Mouse (Mus musculus) hindbrain, postnatal 0 days (tissue): Measurements from ENCODE around the gene Ascc2. TPM values are rescaled to one million over a fixed set of nuclear protein-coding genes. Genes with fewer than 3 reads are reported as not detected.

Experiments
- ATAC-seq: fragments of 200-750 bp; cut with Nextera tagmentation; 2 replicates; pipeline ENCODE4 v1.8.0; 2017; ENCODE audit warnings: mild to moderate bottlenecking, moderate TSS enrichment, moderate library complexity
- DNase-seq: peaks from one replicate; pipeline ENCODE4 v3.0.0-alpha.2; 2015; ENCODE audit warnings: low spot score
- H3K27ac ChIP-seq: fragments of 300-500 bp; sonication (generic); 2 replicates; pipeline ENCODE4 v1.5.1; 2014; ENCODE audit warnings: mild to moderate bottlenecking
- H3K27me3 ChIP-seq: fragments of 300-500 bp; sonication (generic); 2 replicates; pipeline ENCODE4 v1.6.1; 2014; ENCODE audit warnings: low read length, mixed read lengths; ENCODE audit not compliant: insufficient read depth
- H3K36me3 ChIP-seq: fragments of 300-500 bp; sonication (generic); 2 replicates; pipeline ENCODE4 v1.6.1; 2014; ENCODE audit warnings: low read length, mixed read lengths; ENCODE audit not compliant: insufficient read depth
- H3K4me1 ChIP-seq: fragments of 300-500 bp; sonication (generic); 2 replicates; pipeline ENCODE4 v1.6.1; 2014; ENCODE audit warnings: antibody characterized with exemption, low read length, mixed read lengths; ENCODE audit not compliant: insufficient read depth
- H3K4me2 ChIP-seq: fragments of 300-500 bp; sonication (generic); 2 replicates; pipeline ENCODE4 v1.6.1; 2014; ENCODE audit warnings: low read depth, mild to moderate bottlenecking, low read length, moderate library complexity, mixed read lengths
- H3K4me3 ChIP-seq: fragments of 300-500 bp; sonication (generic); 2 replicates; pipeline ENCODE4 v1.5.1; 2014; ENCODE audit warnings: low read length
- H3K9ac ChIP-seq: fragments of 300-500 bp; sonication (generic); replicated peaks from 2 replicates; pipeline ENCODE4 v1.6.1; 2014; ENCODE audit warnings: mild to moderate bottlenecking, low read length, moderate library complexity, mixed read lengths
- H3K9me3 ChIP-seq: fragments of 300-500 bp; sonication (generic); 2 replicates; pipeline ENCODE4 v1.6.1; 2016; ENCODE audit warnings: low read length, mixed read lengths
- CTCF ChIP-seq: IDR thresholded peaks from 2 replicates; pipeline ENCODE4 v1.5.1; 2016; ENCODE audit warnings: antibody characterized with exemption, control low read depth, low read depth
- WGBS: fragments of 180-500 bp; shearing (Covaris S2); extraction: QIAGEN DNeasy Blood & Tissue Kit; methylation state at CpG from one replicate; pipeline ENCODE4 v1.1.7; 2014; 5-methylcytosine and 5-hydroxymethylcytosine counted together
- polyA plus RNA-seq: library from polyadenylated mRNA; unstranded; fragments of >200 nt; fragmentation: Nextera tagmentation; extraction: Ambion mirVana; gene quantifications from 2 replicates; pipeline ENCODE4 v1.2.1, GENCODE M21; 2015
- total RNA-seq: library from RNA; depleted of rRNA; stranded (reverse); fragments of >200 nt; gene quantifications from 2 replicates; pipeline ENCODE4 v1.2.3, GENCODE M21; 2014

Gene Ascc2
- total and polyA plus RNA-seq, 2 experiments from 2014 or later: 13.8 to 15.5 TPM

DNA sequence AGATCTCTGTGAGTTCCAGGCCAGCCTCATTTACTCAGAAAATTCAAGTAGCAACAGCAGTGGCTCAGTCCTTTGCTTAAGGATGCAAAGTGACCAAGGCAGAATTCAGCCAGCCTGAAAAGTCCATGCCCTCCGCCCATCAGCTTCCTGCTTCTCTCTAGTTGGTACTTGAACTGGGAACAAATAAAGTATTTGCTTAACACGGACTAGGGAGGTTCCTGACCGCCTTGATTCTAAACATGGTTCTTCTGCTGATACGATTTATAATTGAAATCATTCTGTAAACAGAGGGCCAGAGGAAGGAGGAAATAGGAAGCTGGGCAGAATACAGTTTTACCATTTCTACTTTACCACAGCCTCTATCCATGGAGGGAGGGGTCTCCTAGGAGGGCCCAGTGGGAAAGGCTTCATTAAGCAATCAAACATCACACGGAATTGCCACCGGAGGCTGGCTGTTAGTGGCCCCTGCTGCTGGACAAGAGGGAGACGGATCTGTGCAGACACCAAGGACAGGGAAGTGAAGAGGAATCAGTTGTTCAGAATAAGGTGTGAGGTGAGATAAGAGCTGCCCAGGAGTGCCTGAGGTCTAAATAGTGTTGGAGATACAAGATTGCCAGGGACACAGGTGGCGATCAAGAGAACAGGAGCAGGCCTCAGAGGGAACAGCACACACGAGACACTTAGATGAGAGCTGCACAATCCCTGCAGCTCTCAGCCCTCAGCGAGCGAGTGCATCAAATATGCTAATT is 51.3 kb downstream of the Ascc2 start:
- ATAC-seq: no peak
- H3K36me3 ChIP-seq: no peaks in the 10 kb centered on the region

DNA sequence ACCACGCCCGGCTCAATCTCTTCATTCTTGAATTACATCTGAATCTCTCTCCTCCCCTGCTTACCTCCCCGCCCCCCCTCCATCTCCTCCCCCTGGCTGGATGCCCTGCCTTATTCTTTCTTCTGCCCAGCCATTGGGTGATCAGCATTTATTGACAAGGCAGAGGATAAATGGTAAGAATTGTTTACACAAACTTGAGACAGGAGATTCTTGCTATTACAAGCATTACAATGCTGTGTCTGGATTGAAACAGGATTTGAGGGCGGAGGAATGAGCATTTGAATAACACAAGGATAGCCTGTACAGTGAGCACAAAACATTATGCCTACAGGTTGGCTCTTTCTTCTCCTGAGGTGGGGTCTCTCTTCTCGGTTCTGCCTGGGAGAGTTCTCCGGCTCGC is 52.8 kb downstream of the Ascc2 start:
- 80% methylated on average over 7 of the region's 7 CpGs for WGBS

More for the DNA sequence above, 51.3 kb downstream of the Ascc2 start:
- Histone ChIP-seq H3K4me3 (no peak overlapping the region), H3K27me3 (no peaks in the 10 kb centered on the region), H3K9me3 (no peaks in the 10 kb centered on the region), H3K4me1 (no peaks in the 10 kb centered on the region; the same call in 1 of the 2 replicates), H3K27ac (no peak overlapping the region), H3K4me2 (no peak overlapping the region), H3K9ac (no peak overlapping the region)
- TF ChIP-seq CTCF: no peak
- no peak for DNase-seq
- 64% methylated on average over 11 of the region's 11 CpGs for WGBS

DNA sequence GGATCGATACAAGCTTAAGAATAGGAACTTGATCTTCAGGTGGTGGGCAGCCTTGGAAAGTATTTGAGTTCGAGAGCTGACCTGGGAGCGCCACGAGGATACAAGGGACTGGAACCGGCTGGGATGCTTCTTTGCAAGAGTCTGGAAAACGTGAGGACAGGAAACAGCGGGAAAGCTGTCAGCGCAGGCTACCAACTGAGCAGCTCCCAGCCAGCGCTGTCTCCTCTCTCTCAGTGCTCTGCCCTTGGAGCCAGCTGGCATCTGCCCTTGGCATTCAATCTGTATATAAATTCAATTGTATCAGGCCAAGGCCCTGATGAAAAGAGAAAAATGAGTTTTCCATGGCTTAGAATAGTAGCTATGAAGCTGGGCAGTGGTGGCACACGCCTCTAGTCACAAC is 53.7 kb downstream of the Ascc2 start:
- no peaks in the 10 kb centered on the region for H3K9me3 ChIP-seq
- no peak overlapping the region for H3K9ac ChIP-seq
- H3K4me1 ChIP-seq: no peaks in the 10 kb centered on the region; the same call in 1 of the 2 replicates
- no peaks in the 10 kb centered on the region for H3K27me3 ChIP-seq
- no peak overlapping the region for H3K4me2 ChIP-seq
- no peak for TF ChIP-seq CTCF
- H3K4me3 ChIP-seq: no peak overlapping the region
- H3K27ac ChIP-seq: no peak overlapping the region
- H3K36me3 ChIP-seq: no peaks in the 10 kb centered on the region
- 49% methylated on average over 10 of the region's 10 CpGs for WGBS
- DNase-seq (peak; percentile 45), ATAC-seq (no peak)

More for the DNA sequence above, 52.8 kb downstream of the Ascc2 start:
- no peaks in the 10 kb centered on the region for H3K27me3 ChIP-seq
- no peak overlapping the region for H3K4me2 ChIP-seq
- no peaks in the 10 kb centered on the region for H3K9me3 ChIP-seq
- no peaks in the 10 kb centered on the region; the same call in 1 of the 2 replicates for H3K4me1 ChIP-seq
- no peak overlapping the region for H3K9ac ChIP-seq
- no peak for TF ChIP-seq CTCF
- no peak overlapping the region for H3K27ac ChIP-seq
- no peaks in the 10 kb centered on the region for H3K36me3 ChIP-seq
- no peak for ATAC-seq
- DNase-seq: no peak
- H3K4me3 ChIP-seq: no peak overlapping the region

DNA sequence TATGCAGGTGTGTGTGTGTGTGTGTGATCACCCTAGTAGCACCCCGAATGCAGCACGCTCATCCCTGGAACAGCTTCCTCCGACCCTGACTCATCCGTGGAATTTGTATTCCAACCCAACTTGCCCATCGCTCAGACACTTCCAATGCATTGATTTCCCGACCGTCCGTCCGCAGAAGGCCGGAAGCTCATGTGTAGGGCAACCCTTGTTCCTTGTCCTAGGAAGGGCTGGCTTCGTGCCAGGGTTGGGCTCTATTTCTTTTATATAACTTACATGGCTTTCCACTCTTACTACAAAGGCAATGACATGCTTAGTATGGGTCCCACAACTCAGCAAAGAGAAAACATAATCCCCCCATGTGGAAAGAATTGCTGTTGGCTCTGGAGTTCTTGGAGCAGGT is 54.6 kb downstream of the Ascc2 start:
- Histone ChIP-seq H3K27me3 (no peaks in the 10 kb centered on the region), H3K36me3 (no peaks in the 10 kb centered on the region), H3K9me3 (no peaks in the 10 kb centered on the region), H3K4me2 (no peak overlapping the region), H3K4me1 (no peaks in the 10 kb centered on the region; the same call in 1 of the 2 replicates), H3K27ac (no peak overlapping the region), H3K4me3 (no peak overlapping the region), H3K9ac (no peak overlapping the region)
- TF ChIP-seq CTCF: no peak
- WGBS: 63% methylated on average over 11 of the region's 11 CpGs
- ATAC-seq (no peak), DNase-seq (peak; percentile 32)

DNA sequence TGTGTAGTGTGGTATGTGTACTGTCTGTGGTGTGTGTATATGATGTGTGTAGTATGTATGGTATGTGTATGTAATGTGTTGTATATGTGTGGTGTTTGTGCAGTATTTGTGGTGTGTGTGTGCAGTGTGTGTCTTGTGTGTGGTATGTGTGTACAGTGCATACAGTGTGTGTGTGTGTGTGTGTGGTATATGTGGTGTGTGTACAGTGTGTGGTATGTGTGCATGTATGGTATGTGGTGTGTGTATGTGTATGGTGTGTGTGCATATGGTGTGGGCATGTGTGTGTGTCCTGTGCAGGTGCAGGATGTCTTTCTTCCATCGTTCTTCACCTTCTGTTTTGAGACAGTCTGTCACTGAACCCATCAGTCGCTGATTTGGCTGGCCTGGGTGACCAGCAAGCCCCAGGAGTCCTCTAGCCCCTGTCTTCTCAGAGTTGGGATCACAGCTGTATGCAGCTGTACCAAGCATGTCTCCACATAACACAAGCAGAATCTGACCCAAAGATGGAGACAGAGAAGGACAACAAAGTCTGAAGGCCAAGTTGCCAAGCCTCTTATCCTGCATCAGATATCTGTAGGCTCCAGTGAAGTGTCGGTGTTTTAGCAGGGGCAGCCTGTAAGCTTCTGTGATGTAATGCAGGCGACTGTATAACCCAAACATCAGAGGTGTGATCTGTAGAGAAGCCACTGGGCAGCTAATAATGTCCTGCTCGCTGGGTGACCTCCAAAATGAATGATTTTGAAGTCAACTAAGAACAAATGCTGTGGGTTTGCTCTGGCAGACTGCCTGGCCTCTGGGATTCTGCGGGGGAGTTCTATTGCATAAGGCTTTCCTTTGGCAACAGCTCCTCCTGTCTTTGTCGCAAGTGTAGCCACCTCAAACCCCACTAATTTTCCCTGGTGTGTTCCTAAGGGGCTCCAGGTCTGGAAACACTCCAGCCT is 59.8 kb downstream of the Ascc2 start:
- no peak for ATAC-seq

DNA sequence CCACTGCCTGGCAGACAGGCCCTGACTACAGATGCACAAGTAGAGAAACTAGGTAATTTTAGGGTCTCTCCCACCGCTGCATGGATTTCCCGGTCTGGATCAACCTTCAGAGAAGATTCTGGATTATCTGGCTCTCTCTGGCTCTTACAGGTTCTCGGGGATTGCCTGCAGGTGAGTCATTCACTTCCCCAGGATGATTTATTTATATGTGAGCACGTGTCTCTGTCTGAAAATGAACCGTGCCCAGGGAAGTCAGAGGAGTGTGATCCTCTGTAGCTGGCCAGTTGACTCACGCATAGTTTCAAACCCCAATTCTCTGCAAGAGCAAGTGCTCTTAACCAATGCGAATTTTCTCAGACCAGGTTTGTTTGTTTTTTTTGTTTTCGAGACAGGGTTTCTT is 63.2 kb downstream of the Ascc2 start:
- H3K27ac ChIP-seq: no peak overlapping the region
- WGBS: 88% methylated on average over 8 of the region's 8 CpGs
- H3K36me3 ChIP-seq: peaks cover 9% of the 10 kb centered on the region; the same call in 1 of the 2 replicates
- TF ChIP-seq CTCF: no peak
- no peak for DNase-seq
- no peak for ATAC-seq
- H3K4me3 ChIP-seq: no peak overlapping the region
- peaks cover 11% of the 10 kb centered on the region for H3K4me1 ChIP-seq
- H3K9me3 ChIP-seq: no peaks in the 10 kb centered on the region
- H3K27me3 ChIP-seq: no peaks in the 10 kb centered on the region
- H3K4me2 ChIP-seq: no peak overlapping the region
- no peak overlapping the region for H3K9ac ChIP-seq

More for the DNA sequence above, 59.8 kb downstream of the Ascc2 start:
- H3K27me3 ChIP-seq: no peaks in the 10 kb centered on the region
- H3K9ac ChIP-seq: no peak overlapping the region
- H3K36me3 ChIP-seq: peaks cover 9% of the 10 kb centered on the region; the same call in 1 of the 2 replicates
- 52% methylated on average over 7 of the region's 7 CpGs for WGBS
- H3K4me2 ChIP-seq: no peak overlapping the region
- no peaks in the 10 kb centered on the region for H3K9me3 ChIP-seq
- DNase-seq: peak; percentile 59
- no peak overlapping the region for H3K27ac ChIP-seq
- peak; percentile 45 for TF ChIP-seq CTCF
- no peak overlapping the region for H3K4me3 ChIP-seq
- H3K4me1 ChIP-seq: no peaks in the 10 kb centered on the region
